Mouse (Mus musculus) erythroblast, embryonic 14.5 days (primary cell): ENCODE measurements around the gene Lect2. TPM values are rescaled to one million over a fixed set of nuclear protein-coding genes. Genes with fewer than 3 reads are reported as not detected.
A peak's percentile ranks its signal among the peaks of the same experiment; 100 is the strongest.

Experiments
- H3K27me3 ChIP-seq: 2 replicates; pipeline ENCODE4 v1.6.1; 2012; ENCODE audit warnings: inconsistent platforms; ENCODE audit not compliant: control insufficient read depth
- H3K36me3 ChIP-seq: 2 replicates; pipeline ENCODE4 v1.6.1; 2012; ENCODE audit warnings: mild to moderate bottlenecking, inconsistent platforms; ENCODE audit not compliant: control insufficient read depth
- H3K4me1 ChIP-seq: 2 replicates; pipeline ENCODE4 v1.6.1; 2012; ENCODE audit warnings: inconsistent platforms; ENCODE audit not compliant: control insufficient read depth
- H3K4me3 ChIP-seq: replicated peaks from 2 replicates; pipeline ENCODE3; 2012; ENCODE audit warnings: moderate library complexity, mild to moderate bottlenecking, inconsistent platforms
- H3K9me3 ChIP-seq: 2 replicates; pipeline ENCODE4 v1.6.1; 2012; ENCODE audit warnings: low read length, inconsistent platforms, mixed read lengths; ENCODE audit not compliant: control insufficient read depth
- GATA1 ChIP-seq: IDR thresholded peaks from 2 replicates; pipeline ENCODE4 v1.6.1; 2012; ENCODE audit warnings: low read length, inconsistent platforms, mixed read lengths
- TAL1 ChIP-seq: IDR thresholded peaks from 3 replicates; pipeline ENCODE4 v1.6.1; 2012; ENCODE audit warnings: low read length, inconsistent platforms, mixed read lengths
- polyA plus RNA-seq: library from polyadenylated mRNA; stranded (reverse); fragments of >175 nt; gene quantifications from 2 replicates; pipeline ENCODE4 v1.2.3, GENCODE M21; 2012

Lect2 gene
- 0.06 TPM in 1 of 2 replicates, not detected in the other for polyA plus RNA-seq

DNA sequence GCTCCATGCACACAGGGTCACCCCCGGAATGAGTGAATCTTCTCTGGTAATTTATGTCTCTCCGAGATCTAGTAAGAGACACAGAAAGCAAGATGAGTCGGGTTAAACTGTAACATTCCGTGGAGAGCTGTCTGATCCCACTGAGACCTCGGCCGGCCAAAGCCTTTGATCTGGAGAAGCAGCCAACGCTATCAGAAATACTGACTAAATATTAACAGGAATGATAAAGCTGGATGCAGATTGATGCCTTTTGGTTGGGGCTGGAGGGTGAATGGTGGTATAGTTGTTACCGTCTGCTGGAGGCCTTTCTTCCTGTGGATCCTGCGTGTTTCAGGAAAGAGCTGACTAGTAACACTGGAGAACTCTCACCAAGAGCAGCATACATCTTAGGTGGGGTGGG, at the start of gene Lect2:
Lect2 (minus strand) TSS at position 102 of the 400 bp plus-strand sequence.
- no peaks in the 10 kb centered on the region for H3K4me1 ChIP-seq
- H3K9me3 ChIP-seq: no peaks in the 10 kb centered on the region
- no peaks in the 10 kb centered on the region for H3K36me3 ChIP-seq
- no peaks in the 10 kb centered on the region for H3K27me3 ChIP-seq
- peak within 1 kb of the TSS; percentile 23 for H3K4me3 ChIP-seq
- TF ChIP-seq GATA1: no peak
- TF ChIP-seq TAL1: no peak

DNA sequence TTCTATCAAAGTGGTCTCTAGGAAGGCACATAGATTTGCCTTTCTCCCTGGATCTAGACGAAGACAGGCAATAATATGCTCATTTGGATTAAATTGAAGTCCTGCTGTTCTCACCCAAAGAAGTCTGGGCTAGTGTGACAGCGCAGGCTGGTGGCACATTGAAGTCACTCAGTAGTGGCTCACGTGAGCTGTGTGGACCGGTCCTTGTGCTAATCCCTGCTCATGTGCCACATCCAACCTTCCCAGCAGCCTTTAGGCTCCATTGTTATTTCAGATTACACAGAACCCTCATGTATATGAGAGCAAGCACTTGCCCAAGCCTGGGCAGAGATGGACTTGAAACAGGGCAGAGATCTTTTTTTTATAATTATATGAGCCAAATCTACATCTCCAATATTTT, 49.0 kb upstream of the Lect2 start:
- TF ChIP-seq TAL1 (no peak), GATA1 (no peak)

DNA sequence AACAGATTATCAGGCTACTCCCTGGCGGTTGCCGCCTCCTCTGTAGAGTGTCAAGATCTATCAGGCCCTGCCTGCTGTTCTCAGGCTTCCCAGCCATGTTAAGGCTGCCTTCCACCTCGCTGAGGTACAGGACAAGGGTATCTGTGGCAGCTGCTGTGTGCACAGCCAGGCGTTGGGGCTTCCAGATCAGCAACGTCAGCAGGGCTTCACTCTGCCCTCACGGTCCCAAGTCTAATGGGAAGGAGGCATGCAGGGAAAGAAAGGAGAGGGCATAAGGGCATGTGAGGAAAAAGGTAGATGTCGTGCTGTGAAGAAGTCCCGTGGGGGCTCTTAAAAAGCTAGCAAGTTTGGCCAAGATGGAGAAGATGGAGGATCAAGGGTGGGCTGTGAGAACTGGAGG, 46.9 kb upstream of the Lect2 start:
- H3K27me3 ChIP-seq: no peaks in the 10 kb centered on the region
- no peaks in the 10 kb centered on the region for H3K9me3 ChIP-seq
- H3K4me1 ChIP-seq: no peaks in the 10 kb centered on the region
- TF ChIP-seq TAL1 (no peak), GATA1 (no peak)
- no peaks in the 10 kb centered on the region for H3K36me3 ChIP-seq
- no peak overlapping the region for H3K4me3 ChIP-seq

More for the DNA sequence above, 49.0 kb upstream of the Lect2 start:
- Histone ChIP-seq H3K4me1 (no peaks in the 10 kb centered on the region), H3K4me3 (no peak overlapping the region), H3K27me3 (no peaks in the 10 kb centered on the region), H3K36me3 (no peaks in the 10 kb centered on the region), H3K9me3 (no peaks in the 10 kb centered on the region)

DNA sequence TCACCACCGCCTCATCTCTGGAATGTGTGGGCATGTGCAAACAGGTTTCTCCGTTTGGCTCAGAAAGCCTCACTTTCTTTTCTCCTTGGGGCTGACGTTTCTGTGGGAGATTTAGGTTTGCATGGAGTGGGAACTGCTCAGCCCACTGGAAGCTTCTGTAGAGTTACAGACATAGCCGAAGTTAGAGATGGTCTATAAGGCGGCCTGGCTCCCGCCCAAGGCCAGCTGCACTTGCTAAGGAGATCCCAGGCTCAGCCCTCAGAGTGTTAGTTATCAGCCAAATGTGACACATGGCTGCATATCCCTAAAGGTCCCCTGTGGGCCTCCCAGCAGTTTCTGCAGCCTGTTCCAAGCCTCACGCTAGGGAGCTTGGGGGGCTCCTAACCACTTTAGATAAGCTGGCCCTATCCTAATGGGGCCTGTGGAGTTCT, 45.7 kb upstream of the Lect2 start:
- Histone ChIP-seq H3K27me3 (no peaks in the 10 kb centered on the region), H3K36me3 (no peaks in the 10 kb centered on the region), H3K9me3 (no peaks in the 10 kb centered on the region), H3K4me3 (no peak overlapping the region), H3K4me1 (no peaks in the 10 kb centered on the region)
- TF ChIP-seq TAL1 (no peak), GATA1 (no peak)

DNA sequence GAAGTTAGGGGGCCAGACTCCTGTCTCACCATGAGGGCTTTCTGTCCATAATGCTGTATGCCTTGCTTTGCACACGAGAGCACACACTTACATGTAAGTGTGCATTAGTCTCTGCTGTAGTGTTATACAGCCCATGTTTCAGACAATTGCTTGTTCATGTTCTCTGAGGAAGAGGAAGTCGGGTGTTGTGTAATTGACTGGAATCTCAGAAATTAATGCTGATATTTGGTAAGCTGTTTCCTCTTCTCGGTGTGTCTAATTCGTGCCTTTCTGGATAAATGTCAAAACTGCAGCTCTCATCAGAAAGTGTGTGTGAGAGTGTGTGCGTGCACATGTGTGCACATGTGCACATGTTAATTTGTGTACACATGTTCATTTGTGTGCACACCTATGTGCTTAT, 44.9 kb upstream of the Lect2 start:
- Histone ChIP-seq H3K27me3 (no peaks in the 10 kb centered on the region), H3K36me3 (no peaks in the 10 kb centered on the region), H3K4me1 (no peaks in the 10 kb centered on the region), H3K9me3 (no peaks in the 10 kb centered on the region), H3K4me3 (no peak overlapping the region)
- TF ChIP-seq TAL1 (no peak), GATA1 (no peak)

DNA sequence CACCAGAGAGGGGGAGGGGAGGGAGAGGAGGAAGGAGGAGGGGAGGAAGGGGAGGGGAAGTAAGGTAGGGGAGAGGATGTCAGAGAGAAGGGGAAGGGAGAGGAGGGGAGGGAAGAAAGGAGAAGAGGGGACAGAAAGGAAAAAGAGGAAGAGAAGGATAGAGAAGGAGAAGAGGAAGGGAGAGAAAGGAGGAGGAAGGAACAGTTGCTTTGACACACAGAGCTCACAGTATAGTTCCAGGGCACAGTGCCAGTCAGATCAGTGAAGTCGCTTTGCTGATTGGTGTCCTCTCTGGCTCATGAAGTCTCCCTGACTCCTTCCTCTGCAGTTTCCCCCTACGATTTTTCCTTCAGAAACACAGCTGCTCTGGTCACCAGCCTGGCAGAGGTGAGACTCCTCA, 43.6 kb upstream of the Lect2 start:
- Histone ChIP-seq H3K4me1 (no peaks in the 10 kb centered on the region), H3K4me3 (no peak overlapping the region), H3K9me3 (no peaks in the 10 kb centered on the region), H3K27me3 (no peaks in the 10 kb centered on the region), H3K36me3 (no peaks in the 10 kb centered on the region)
- TF ChIP-seq TAL1 (no peak), GATA1 (no peak)

DNA sequence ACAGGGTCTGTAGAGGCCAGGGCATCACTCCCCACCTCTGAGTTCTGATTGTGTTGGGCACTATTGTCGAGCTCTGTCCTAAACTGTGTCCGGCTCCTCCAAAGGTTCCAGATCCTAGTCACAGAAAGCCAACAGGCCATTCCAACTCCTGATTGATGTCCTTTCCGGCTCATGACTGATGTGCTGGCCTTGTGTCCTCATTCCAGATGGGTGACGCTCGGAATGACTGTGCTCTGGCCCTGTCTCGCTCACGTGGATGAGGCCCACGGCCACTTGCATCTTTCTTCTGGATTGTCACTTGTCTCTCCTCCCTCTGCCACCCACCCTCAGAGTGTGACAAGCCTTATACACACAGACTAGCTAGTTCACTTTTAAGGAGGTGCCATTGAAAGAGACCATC, 42.9 kb upstream of the Lect2 start:
- H3K36me3 ChIP-seq: no peaks in the 10 kb centered on the region
- H3K9me3 ChIP-seq: no peaks in the 10 kb centered on the region
- no peaks in the 10 kb centered on the region for H3K27me3 ChIP-seq
- H3K4me1 ChIP-seq: no peaks in the 10 kb centered on the region
- no peak overlapping the region for H3K4me3 ChIP-seq
- TF ChIP-seq TAL1: no peak
- TF ChIP-seq GATA1: no peak

DNA sequence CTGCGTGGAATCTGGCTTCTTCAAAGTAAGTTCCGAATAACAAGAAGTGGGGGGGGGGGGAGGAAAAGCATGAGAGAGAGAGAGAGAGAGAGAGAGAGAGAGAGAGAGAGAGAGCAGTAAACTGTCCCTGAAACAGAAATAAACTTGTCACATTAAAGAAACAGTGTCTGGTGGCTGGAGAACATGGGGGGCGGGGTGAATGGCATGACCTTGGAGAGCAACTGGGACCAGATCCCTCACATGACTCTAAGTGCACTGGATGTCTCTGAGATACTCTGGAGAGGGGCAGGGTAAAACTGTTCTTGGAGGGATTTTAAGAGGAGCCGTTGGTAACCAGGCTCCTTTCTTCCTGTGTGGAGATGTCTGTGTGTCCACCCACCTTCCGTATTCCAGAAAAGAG, 41.9 kb upstream of the Lect2 start:
- Histone ChIP-seq H3K9me3 (no peaks in the 10 kb centered on the region), H3K4me3 (no peak overlapping the region), H3K27me3 (no peaks in the 10 kb centered on the region), H3K36me3 (no peaks in the 10 kb centered on the region), H3K4me1 (no peaks in the 10 kb centered on the region)
- no peak for TF ChIP-seq GATA1
- TF ChIP-seq TAL1: no peak

DNA sequence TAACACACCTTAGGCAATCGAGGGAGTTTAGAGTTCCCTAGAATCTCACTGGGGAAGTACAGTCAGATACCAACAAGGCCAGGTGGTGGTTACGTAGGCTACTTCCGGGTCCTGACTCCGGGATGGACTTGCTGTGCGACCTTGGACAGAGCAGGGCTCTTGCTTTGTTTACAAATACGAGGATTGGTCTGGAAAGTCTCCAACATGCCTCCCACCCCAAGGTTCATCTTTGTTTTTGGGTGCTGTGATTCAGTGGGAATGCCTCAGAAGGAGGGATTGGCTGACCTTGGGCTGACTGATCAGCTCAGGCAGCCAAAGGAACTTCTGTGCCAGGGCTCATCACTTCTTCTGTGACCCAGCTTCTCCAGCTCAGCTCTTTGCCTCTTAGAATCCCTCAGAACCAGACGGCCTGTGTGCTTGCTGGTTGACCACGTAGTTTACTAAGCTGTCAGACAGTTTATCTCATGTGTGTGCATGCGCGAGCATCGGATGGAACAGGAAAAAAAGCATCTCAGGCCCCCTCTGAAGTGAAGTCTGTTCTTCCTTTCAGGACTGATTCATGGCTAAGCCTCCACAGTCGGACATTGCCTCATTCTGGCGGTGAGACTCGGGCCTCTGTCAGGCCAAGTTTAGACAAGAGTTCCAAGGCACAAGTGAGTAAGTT, 40.3 kb upstream of the Lect2 start:
- H3K27me3 ChIP-seq: no peaks in the 10 kb centered on the region
- H3K4me3 ChIP-seq: no peak overlapping the region
- H3K9me3 ChIP-seq: no peaks in the 10 kb centered on the region
- H3K4me1 ChIP-seq: no peaks in the 10 kb centered on the region
- TF ChIP-seq TAL1: no peak
- no peak for TF ChIP-seq GATA1
- H3K36me3 ChIP-seq: no peaks in the 10 kb centered on the region

DNA sequence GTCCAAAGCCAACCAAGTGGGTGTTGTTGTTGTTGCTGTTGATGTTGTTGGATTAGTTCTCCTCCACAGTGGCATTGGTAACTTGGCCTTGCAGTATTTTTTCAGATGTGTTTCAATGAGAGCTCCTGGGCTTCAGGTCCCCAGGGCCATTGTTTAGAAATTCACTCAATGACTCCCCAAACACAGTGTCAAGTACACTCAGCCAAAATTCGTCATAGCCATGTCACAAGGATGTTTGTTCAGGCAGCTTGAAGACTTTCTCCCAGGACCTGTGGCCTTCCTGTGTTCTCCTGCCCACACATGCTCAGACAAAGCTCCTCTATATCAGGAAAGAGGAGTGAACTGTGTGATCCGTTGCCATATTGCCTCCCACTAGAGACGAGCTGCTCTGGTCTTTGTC, 37.7 kb upstream of the Lect2 start:
- H3K36me3 ChIP-seq: no peaks in the 10 kb centered on the region
- H3K9me3 ChIP-seq: no peaks in the 10 kb centered on the region
- no peaks in the 10 kb centered on the region for H3K4me1 ChIP-seq
- H3K4me3 ChIP-seq: no peak overlapping the region
- no peaks in the 10 kb centered on the region for H3K27me3 ChIP-seq
- TF ChIP-seq TAL1 (no peak), GATA1 (no peak)
